Mouse (Mus musculus): ENCODE measurements at regions not wholly inside any gene's neighbourhood (a gene's known extent, or its start where the extent isn't known, plus 50 kb on each side); places are given as distances from the start of the nearest gene placed in this dataset.

DNA sequence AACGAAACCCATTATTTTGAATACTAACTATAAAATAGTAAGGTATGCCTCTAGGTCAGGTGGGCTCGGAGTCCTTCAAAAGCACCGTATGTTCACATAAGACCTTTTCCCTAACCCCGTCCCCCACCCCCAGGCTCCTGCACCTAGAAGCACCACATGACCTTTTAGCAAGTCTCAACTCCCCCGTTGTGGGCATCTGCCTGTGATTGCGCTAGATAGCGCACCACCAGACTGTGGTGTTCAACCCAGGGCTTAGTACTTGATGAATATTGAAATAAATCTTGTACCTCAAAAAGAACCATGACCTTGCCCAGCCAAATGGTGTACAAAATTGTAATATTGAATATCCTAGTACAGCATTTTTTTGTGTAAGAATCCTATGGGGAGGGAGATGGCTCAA lies 99.8 kb downstream of the Rpap3 start:
- TF ChIP-seq POLR2A (IDR thresholded peaks at IDR 0.05; ENCODE audit: insufficient read depth, low read depth, low read length), result no peak
- TF ChIP-seq CTCF (IDR thresholded peaks at IDR 0.05; ENCODE audit: insufficient read depth, low read depth, low read length), result no peak
